Comparison of ENCODE assay signal across 20 mouse cellular contexts in the genomic region with DNA sequence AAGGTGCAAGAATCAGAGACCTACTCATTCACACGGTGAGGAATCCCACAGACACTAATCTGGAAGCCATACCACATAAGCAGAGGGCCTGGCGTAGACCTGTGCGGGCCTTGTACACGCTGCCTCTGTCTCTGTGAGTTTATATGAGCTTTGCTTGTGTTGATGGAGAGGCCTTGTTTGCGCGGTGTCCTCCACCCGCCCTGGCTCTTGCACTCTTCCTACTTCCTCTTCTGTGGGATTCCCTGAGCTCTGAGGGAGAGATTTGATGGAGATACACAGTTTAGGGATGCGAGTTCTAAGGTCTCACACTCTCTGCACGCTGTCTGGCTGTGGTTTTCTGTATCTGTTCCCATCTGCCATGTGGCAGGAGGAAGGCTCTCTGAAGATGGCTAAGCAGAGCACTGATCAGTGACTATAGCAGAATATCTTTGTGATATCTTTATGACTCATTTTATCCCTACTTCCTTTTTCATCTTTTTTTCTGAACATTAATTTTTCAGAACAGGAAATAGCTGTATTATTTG.
"Had no signal": no experiment of that assay in that cellular context is flagged by ENCODE, and none has a peak within 500 bp of the region (broad histone marks: within the 10 kb centered on the region; RNA-seq: fewer than 3 reads in every experiment).

No protein-coding gene starts in this region.

- H3K4me1 ChIP-seq: limb, embryonic 10.5 days; limb, embryonic 13.5 days; liver, embryonic 12.5 days; liver, embryonic 15.5 days; lung, embryonic 15.5 days; midbrain, embryonic 10.5 days; midbrain, embryonic 13.5 days; neural tube, embryonic 13.5 days had no signal

- ATAC-seq: liver, embryonic 12.5 days; midbrain, embryonic 13.5 days; midbrain, embryonic 16.5 days had no signal

- H3K4me2 ChIP-seq: limb, embryonic 13.5 days; liver, embryonic 12.5 days; liver, embryonic 15.5 days; lung, embryonic 15.5 days; midbrain, embryonic 13.5 days; neural tube, embryonic 13.5 days had no signal

- H3K27me3 ChIP-seq: limb, embryonic 13.5 days; liver, embryonic 12.5 days; liver, embryonic 15.5 days; lung, embryonic 15.5 days; megakaryocyte, embryonic 14.5 days; midbrain, embryonic 13.5 days; neural tube, embryonic 13.5 days had no signal

- DNase-seq: kidney, adult 9 months; kidney, postnatal 14 days; kidney, postnatal 4 days; liver; lung, adult 18-20 months; lung, postnatal 14 days; lung, postnatal 4 days; thymus, adult 18-20 months; thymus, postnatal 36 days had no signal

- H3K4me3 ChIP-seq: limb, embryonic 10.5 days; limb, embryonic 13.5 days; liver, embryonic 12.5 days; liver, embryonic 15.5 days; lung, embryonic 15.5 days; megakaryocyte, embryonic 14.5 days; midbrain, embryonic 10.5 days; midbrain, embryonic 13.5 days; myocyte; neural tube, embryonic 13.5 days had no signal

- H3K27ac ChIP-seq: limb, embryonic 10.5 days; limb, embryonic 13.5 days; liver, embryonic 12.5 days; liver, embryonic 15.5 days; lung, embryonic 15.5 days; midbrain, embryonic 10.5 days; midbrain, embryonic 13.5 days; neural tube, embryonic 13.5 days had no signal

- H3K9me3 ChIP-seq: limb, embryonic 10.5 days; limb, embryonic 13.5 days; lung, embryonic 15.5 days; midbrain, embryonic 13.5 days had no signal

- H3K9ac ChIP-seq: limb, embryonic 13.5 days; liver, embryonic 12.5 days; liver, embryonic 15.5 days; lung, embryonic 15.5 days; midbrain, embryonic 13.5 days; neural tube, embryonic 13.5 days had no signal

- H3K36me3 ChIP-seq: limb, embryonic 10.5 days; limb, embryonic 13.5 days; liver, embryonic 12.5 days; liver, embryonic 15.5 days; lung, embryonic 15.5 days; midbrain, embryonic 10.5 days; midbrain, embryonic 13.5 days; neural tube, embryonic 13.5 days had no signal
